Comparison of ENCODE assay signal across 29 mouse cellular contexts in genomic region chr1:73643431-73643830, GRCm38 (mm10).
DNase-seq lines count a peak whose midpoint lies in the region; ATAC-seq and TF ChIP-seq lines count a peak whose summit lies in the region.
"Had no signal": no experiment of that assay in that cellular context is flagged by ENCODE, and none has a peak within 500 bp of the region (broad histone marks: within the 10 kb centered on the region; RNA-seq: fewer than 3 reads in every experiment).

No protein-coding gene starts in this region.

- H3K9me3 ChIP-seq in forebrain, embryonic 11.5 days (ENCODE audit: control insufficient read depth, low read length), result no peaks in the 10 kb centered on the region
- no peaks in the 10 kb centered on the region for H3K9me3 ChIP-seq in forebrain, embryonic 14.5 days (replicated peaks; ENCODE audit: control insufficient read depth, low read length)
- no peaks in the 10 kb centered on the region for H3K9me3 ChIP-seq in heart, embryonic 14.5 days (ENCODE audit: control insufficient read depth, low read length)
- H3K9me3 ChIP-seq in kidney, embryonic 15.5 days (replicated peaks), result no peaks in the 10 kb centered on the region
- H3K9me3 ChIP-seq in stomach, embryonic 15.5 days, result no peaks in the 10 kb centered on the region
- H3K9me3 ChIP-seq in stomach, postnatal 0 days (ENCODE audit: control insufficient read depth, low read length), result no peaks in the 10 kb centered on the region
- H3K9me3 ChIP-seq: forebrain, embryonic 15.5 days; hindbrain, embryonic 13.5 days; limb, embryonic 10.5 days; limb, embryonic 15.5 days; liver, embryonic 13.5 days had no signal

- no peaks in the 10 kb centered on the region for H3K36me3 ChIP-seq in forebrain, embryonic 11.5 days (ENCODE audit: control insufficient read depth, insufficient read depth, low read length)
- H3K36me3 ChIP-seq in forebrain, embryonic 14.5 days (ENCODE audit: control insufficient read depth, insufficient read depth, low read length), result no peaks in the 10 kb centered on the region
- H3K36me3 ChIP-seq in heart, embryonic 14.5 days (ENCODE audit: control insufficient read depth, insufficient read depth, low read length), result no peaks in the 10 kb centered on the region
- no peaks in the 10 kb centered on the region for H3K36me3 ChIP-seq in kidney, embryonic 15.5 days
- no peaks in the 10 kb centered on the region for H3K36me3 ChIP-seq in stomach, embryonic 15.5 days
- no peaks in the 10 kb centered on the region for H3K36me3 ChIP-seq in stomach, postnatal 0 days (ENCODE audit: control insufficient read depth, insufficient read depth, low read length)
- H3K36me3 ChIP-seq: forebrain, embryonic 15.5 days; hindbrain, embryonic 13.5 days; limb, embryonic 10.5 days; limb, embryonic 15.5 days; liver, embryonic 13.5 days had no signal

- no peak for DNase-seq in forebrain, embryonic 11.5 days (ENCODE audit: low spot score)
- DNase-seq in forebrain, embryonic 14.5 days (ENCODE audit: low spot score), result no peak
- no peak for DNase-seq in heart, adult 9 months (ENCODE audit: low spot score in 2 of 2)
- no peak for DNase-seq in kidney, adult 9 months
- DNase-seq in stomach, postnatal 0 days (ENCODE audit: low spot score), result no peak
- DNase-seq: adrenal gland, postnatal 14 days; cerebellum, adult 11-12 months; cerebellum, adult 9-11 months; gastrocnemius, postnatal 25 days; heart, postnatal 10 days; kidney, postnatal 14 days; layer of hippocampus, adult 9-11 months; liver, embryonic 13.5 days; lung, adult 18-20 months; lung, postnatal 4 days; right cerebral cortex, postnatal 25 days; thymus, adult 18-20 months; thymus, postnatal 25 days had no signal

- H3K27me3 ChIP-seq in forebrain, embryonic 11.5 days (ENCODE audit: control insufficient read depth, insufficient read depth, low read length), result no peaks in the 10 kb centered on the region
- no peaks in the 10 kb centered on the region for H3K27me3 ChIP-seq in forebrain, embryonic 14.5 days (replicated peaks; ENCODE audit: control insufficient read depth, insufficient read depth, low read length)
- H3K27me3 ChIP-seq in heart, embryonic 14.5 days (ENCODE audit: control insufficient read depth, insufficient read depth, low read length), result no peaks in the 10 kb centered on the region
- H3K27me3 ChIP-seq in kidney, embryonic 15.5 days, result no peaks in the 10 kb centered on the region
- H3K27me3 ChIP-seq in stomach, embryonic 15.5 days (replicated peaks), result no peaks in the 10 kb centered on the region
- no peaks in the 10 kb centered on the region for H3K27me3 ChIP-seq in stomach, postnatal 0 days (ENCODE audit: control insufficient read depth, insufficient read depth, low read length)
- H3K27me3 ChIP-seq: forebrain, embryonic 15.5 days; hindbrain, embryonic 13.5 days; limb, embryonic 15.5 days; liver, embryonic 13.5 days; megakaryocyte, embryonic 14.5 days had no signal

- H3K4me1 ChIP-seq in forebrain, embryonic 11.5 days (replicated peaks; ENCODE audit: control insufficient read depth, insufficient read depth, low read length), result peaks cover 13% of the 10 kb centered on the region; the same call in 1 of the 2 replicates
- H3K4me1 ChIP-seq in forebrain, embryonic 14.5 days (ENCODE audit: control insufficient read depth, insufficient read depth, low read length), result peaks cover 10% of the 10 kb centered on the region; the same call in 1 of the 2 replicates
- H3K4me1 ChIP-seq in heart, embryonic 14.5 days (ENCODE audit: control insufficient read depth in 2 of 2, insufficient read depth in 2 of 2, low read length in 2 of 2), result peaks cover 16 to 17% of the 10 kb centered on the region in 2 experiments
- peaks cover 28% of the 10 kb centered on the region for H3K4me1 ChIP-seq in kidney, embryonic 15.5 days
- peaks cover 10% of the 10 kb centered on the region for H3K4me1 ChIP-seq in stomach, embryonic 15.5 days
- peaks cover 4% of the 10 kb centered on the region; the same call in 1 of the 2 replicates for H3K4me1 ChIP-seq in stomach, postnatal 0 days (replicated peaks; ENCODE audit: control insufficient read depth, insufficient read depth)
- H3K4me1 ChIP-seq: liver, embryonic 13.5 days; megakaryocyte, embryonic 14.5 days had no signal

- no peak for ATAC-seq in forebrain, embryonic 11.5 days (replicated peaks; ENCODE audit: low FRiP score)
- ATAC-seq in forebrain, embryonic 14.5 days, result no peak
- ATAC-seq in heart, embryonic 14.5 days (ENCODE audit: insufficient number of reproducible peaks, insufficient read depth, low FRiP score, low read depth), result no peak
- ATAC-seq in kidney, embryonic 15.5 days (replicated peaks; ENCODE audit: low FRiP score), result no peak
- no peak for ATAC-seq in stomach, embryonic 15.5 days (ENCODE audit: insufficient read depth, low FRiP score, low read depth)
- no peak for ATAC-seq in stomach, postnatal 0 days (ENCODE audit: low FRiP score, low TSS enrichment)
- ATAC-seq: forebrain, embryonic 15.5 days; intestine, postnatal 0 days; lung, postnatal 0 days had no signal

- H3K4me3 ChIP-seq in forebrain, embryonic 11.5 days (ENCODE audit: low read depth, low read length), result no peak overlapping the region
- no peak overlapping the region for H3K4me3 ChIP-seq in forebrain, embryonic 14.5 days (ENCODE audit: low read depth, low read length)
- no peak overlapping the region for H3K4me3 ChIP-seq in heart, embryonic 14.5 days (ENCODE audit: control insufficient read depth in 1 of 2, insufficient read depth in 1 of 2, low read depth in 1 of 2, low read length in 2 of 2)
- H3K4me3 ChIP-seq in kidney, embryonic 15.5 days (replicated peaks), result no peak overlapping the region
- H3K4me3 ChIP-seq in stomach, embryonic 15.5 days (replicated peaks), result no peak overlapping the region
- no peak overlapping the region for H3K4me3 ChIP-seq in stomach, postnatal 0 days (ENCODE audit: low read depth, low read length)
- H3K4me3 ChIP-seq: erythroblast, embryonic 14.5 days; forebrain, embryonic 15.5 days; hindbrain, embryonic 13.5 days; limb, embryonic 10.5 days; limb, embryonic 15.5 days; liver, embryonic 13.5 days; megakaryocyte, embryonic 14.5 days had no signal

- no peak overlapping the region for H3K9ac ChIP-seq in forebrain, embryonic 11.5 days (ENCODE audit: low read length)
- H3K9ac ChIP-seq in forebrain, embryonic 14.5 days (ENCODE audit: low read length), result no peak overlapping the region
- H3K9ac ChIP-seq in heart, embryonic 14.5 days (ENCODE audit: low read length), result no peak overlapping the region
- no peak overlapping the region for H3K9ac ChIP-seq in kidney, embryonic 15.5 days
- no peak overlapping the region for H3K9ac ChIP-seq in stomach, embryonic 15.5 days
- H3K9ac ChIP-seq in stomach, postnatal 0 days (ENCODE audit: low read length), result no peak overlapping the region
- H3K9ac ChIP-seq: forebrain, embryonic 15.5 days; hindbrain, embryonic 13.5 days; limb, embryonic 15.5 days; liver, embryonic 13.5 days had no signal

- no peak for TF ChIP-seq EP300 in stomach, postnatal 0 days (optimal IDR thresholded peaks at IDR 0.05)

- 66% methylated on average over 5 of the region's 5 CpGs for WGBS in forebrain, embryonic 11.5 days
- 69% methylated on average over 5 of the region's 5 CpGs for WGBS in forebrain, embryonic 14.5 days
- WGBS in heart, embryonic 14.5 days, result 67% methylated on average over 5 of the region's 5 CpGs
- WGBS in kidney, embryonic 15.5 days, result 70% methylated on average over 5 of the region's 5 CpGs
- 67% methylated on average over 5 of the region's 5 CpGs for WGBS in stomach, embryonic 15.5 days
- 76% methylated on average over 5 of the region's 5 CpGs for WGBS in stomach, postnatal 0 days

- no peak overlapping the region for H3K4me2 ChIP-seq in forebrain, embryonic 11.5 days (ENCODE audit: low read depth, low read length, severe bottlenecking)
- H3K4me2 ChIP-seq in forebrain, embryonic 14.5 days (ENCODE audit: low read length), result no peak overlapping the region
- no peak overlapping the region for H3K4me2 ChIP-seq in heart, embryonic 14.5 days (ENCODE audit: low read length)
- H3K4me2 ChIP-seq in kidney, embryonic 15.5 days, result no peak overlapping the region
- H3K4me2 ChIP-seq in stomach, embryonic 15.5 days, result no peak overlapping the region
- H3K4me2 ChIP-seq in stomach, postnatal 0 days (replicated peaks; ENCODE audit: low read depth), result no peak overlapping the region
- H3K4me2 ChIP-seq: forebrain, embryonic 15.5 days; hindbrain, embryonic 13.5 days; limb, embryonic 15.5 days; liver, embryonic 13.5 days had no signal

- no peak for TF ChIP-seq CTCF in stomach, postnatal 0 days (IDR thresholded peaks at IDR 0.05; ENCODE audit: low read depth)

- peak overlapping the region; percentile 38; the same call in 1 of the 2 replicates for H3K27ac ChIP-seq in forebrain, embryonic 11.5 days (ENCODE audit: low read depth, low read length)
- H3K27ac ChIP-seq in forebrain, embryonic 14.5 days (ENCODE audit: low read depth, low read length), result no peak overlapping the region
- peak overlapping the region; percentile 15 to 39; a peak in 2 of 4 replicates for H3K27ac ChIP-seq in heart, embryonic 14.5 days (replicated peaks in 1 of 2; ENCODE audit: control insufficient read depth in 1 of 2, insufficient read depth in 1 of 2, low read depth in 2 of 2, low read length in 2 of 2)
- H3K27ac ChIP-seq in kidney, embryonic 15.5 days, result peak overlapping the region; percentile 70
- peak overlapping the region; percentile 36; the same call in 1 of the 2 replicates for H3K27ac ChIP-seq in stomach, embryonic 15.5 days
- H3K27ac ChIP-seq in stomach, postnatal 0 days (replicated peaks), result no peak overlapping the region
- H3K27ac ChIP-seq: forebrain, embryonic 15.5 days; hindbrain, embryonic 13.5 days; limb, embryonic 10.5 days; liver, embryonic 13.5 days had no signal

Comparison
In these comparisons a context has a peak if more than half of its experiments do, and no peak if none do; other contexts are left out.
1. H3K27ac ChIP-seq: peak in forebrain, embryonic 11.5 days (single experiment), heart, embryonic 14.5 days (2 of 2), kidney, embryonic 15.5 days (single experiment) and stomach, embryonic 15.5 days (single experiment); none in forebrain, embryonic 14.5 days (single experiment) and stomach, postnatal 0 days (single experiment).